ENCODE assay signal across 21 mouse cellular contexts in genomic region chr10:128578330-128578729, GRCm38 (mm10). TPM values are rescaled to one million over a fixed set of nuclear protein-coding genes. Genes with fewer than 3 reads are reported as not detected.
A peak's percentile ranks its signal among the peaks of the same experiment; 100 is the strongest.
DNase-seq lines count a peak whose midpoint lies in the region; ATAC-seq and TF ChIP-seq lines count a peak whose summit lies in the region.
"Had no signal": no experiment of that assay in that cellular context is flagged by ENCODE, and none has a peak within 500 bp of the region (broad histone marks: within the 10 kb centered on the region; RNA-seq: fewer than 3 reads in every experiment).

No protein-coding gene starts in this region.

- 68% methylated on average over 11 of the region's 11 CpGs for WGBS in intestine, embryonic 15.5 days
- 69% methylated on average over 11 of the region's 11 CpGs for WGBS in intestine, embryonic 16.5 days
- WGBS in bone marrow, adult 2 months: 55% methylated on average over 11 of the region's 11 CpGs
- 66% methylated on average over 11 of the region's 11 CpGs for WGBS in macrophage (ENCODE audit: missing documents)
- 80% methylated on average over 11 of the region's 11 CpGs for WGBS in hindbrain, postnatal 0 days
- 78% methylated on average over 11 of the region's 11 CpGs for WGBS in forebrain, embryonic 14.5 days

- H3K36me3 ChIP-seq in intestine, embryonic 15.5 days: peaks cover 13% of the 10 kb centered on the region; the same call in 1 of the 2 replicates
- H3K36me3 ChIP-seq in intestine, embryonic 16.5 days (ENCODE audit: control insufficient read depth, insufficient read depth, low read length): peaks cover 18% of the 10 kb centered on the region; the same call in 1 of the 2 replicates
- H3K36me3 ChIP-seq in macrophage (ENCODE audit: inconsistent target): no peaks in the 10 kb centered on the region
- no peaks in the 10 kb centered on the region for H3K36me3 ChIP-seq in hindbrain, postnatal 0 days (ENCODE audit: insufficient read depth, low read length)
- no peaks in the 10 kb centered on the region for H3K36me3 ChIP-seq in forebrain, embryonic 14.5 days (ENCODE audit: control insufficient read depth, insufficient read depth, low read length)
- H3K36me3 ChIP-seq: forebrain, embryonic 12.5 days; midbrain, embryonic 13.5 days; neural tube, embryonic 12.5 days had no signal

- peak; percentile 44 for DNase-seq in CD4-positive, CD25-positive, alpha-beta regulatory T cell, adult 2 months (ENCODE audit: low read depth, low spot score)
- no peak for DNase-seq in hindbrain, postnatal 0 days (ENCODE audit: low spot score)
- no peak for DNase-seq in adrenal gland, adult 2 months
- DNase-seq in forebrain, embryonic 14.5 days (ENCODE audit: low spot score): no peak
- DNase-seq: cerebellum, adult 8-10 months; gastrocnemius, postnatal 10 days; heart, adult 18-20 months; kidney, adult 8-10 months; lung, adult 2 months; lung, postnatal 36 days; right cerebral cortex, postnatal 4 days had no signal

- no peak overlapping the region for H3K4me2 ChIP-seq in intestine, embryonic 15.5 days (replicated peaks)
- no peak overlapping the region for H3K4me2 ChIP-seq in intestine, embryonic 16.5 days (ENCODE audit: low read depth, low read length)
- no peak overlapping the region for H3K4me2 ChIP-seq in hindbrain, postnatal 0 days (ENCODE audit: low read depth, low read length)
- H3K4me2 ChIP-seq in forebrain, embryonic 14.5 days (ENCODE audit: low read length): no peak overlapping the region
- H3K4me2 ChIP-seq: forebrain, embryonic 12.5 days; heart, embryonic 13.5 days; hindbrain, embryonic 14.5 days; midbrain, embryonic 13.5 days; neural tube, embryonic 12.5 days had no signal

- 0 out of 2 replicates have a peak overlapping the region, but pooled peaks have one; percentile 13 for H3K27ac ChIP-seq in intestine, embryonic 15.5 days
- no peak overlapping the region for H3K27ac ChIP-seq in intestine, embryonic 16.5 days (ENCODE audit: low read length)
- no peak overlapping the region for H3K27ac ChIP-seq in bone marrow, adult 2 months (ENCODE audit: control insufficient read depth, insufficient read depth, low read depth, low read length, poor library complexity)
- H3K27ac ChIP-seq in macrophage: no peak overlapping the region
- no peak overlapping the region for H3K27ac ChIP-seq in hindbrain, postnatal 0 days
- H3K27ac ChIP-seq in forebrain, embryonic 14.5 days (ENCODE audit: low read depth, low read length): no peak overlapping the region
- H3K27ac ChIP-seq: forebrain, embryonic 12.5 days; heart, embryonic 13.5 days; hindbrain, embryonic 14.5 days; midbrain, embryonic 13.5 days; neural tube, embryonic 12.5 days had no signal

- H3K79me2 ChIP-seq in macrophage (ENCODE audit: inconsistent target): no peaks in the 10 kb centered on the region

- TF ChIP-seq POLR2A in bone marrow, adult 2 months (IDR thresholded peaks at IDR 0.05; ENCODE audit: borderline replicate concordance, control insufficient read depth, low read depth, low read length): no peak

- ATAC-seq in intestine, embryonic 15.5 days: no peak
- no peak for ATAC-seq in intestine, embryonic 16.5 days
- no peak for ATAC-seq in hindbrain, postnatal 0 days
- ATAC-seq in forebrain, embryonic 14.5 days: no peak
- ATAC-seq: midbrain, embryonic 13.5 days; Patski had no signal

- H3K4me1 ChIP-seq in intestine, embryonic 15.5 days (replicated peaks): peaks cover 5% of the 10 kb centered on the region
- peaks cover 13% of the 10 kb centered on the region; the same call in 1 of the 2 replicates for H3K4me1 ChIP-seq in intestine, embryonic 16.5 days (ENCODE audit: control insufficient read depth, insufficient read depth, low read length)
- no peaks in the 10 kb centered on the region for H3K4me1 ChIP-seq in bone marrow, adult 2 months (ENCODE audit: control insufficient read depth, insufficient read depth, low read length)
- H3K4me1 ChIP-seq in hindbrain, postnatal 0 days (ENCODE audit: insufficient read depth, low read length): no peaks in the 10 kb centered on the region
- H3K4me1 ChIP-seq in forebrain, embryonic 14.5 days (ENCODE audit: control insufficient read depth, insufficient read depth, low read length): no peaks in the 10 kb centered on the region
- H3K4me1 ChIP-seq: forebrain, embryonic 12.5 days; midbrain, embryonic 13.5 days; neural tube, embryonic 12.5 days had no signal

- no peak overlapping the region for H3K4me3 ChIP-seq in intestine, embryonic 15.5 days (replicated peaks)
- H3K4me3 ChIP-seq in intestine, embryonic 16.5 days (ENCODE audit: low read length): no peak overlapping the region
- peak overlapping the region; percentile 49 for H3K4me3 ChIP-seq in bone marrow, adult 2 months (replicated peaks; ENCODE audit: control insufficient read depth, low read depth, low read length)
- peak overlapping the region; percentile 30 for H3K4me3 ChIP-seq in macrophage (ENCODE audit: inconsistent target)
- no peak overlapping the region for H3K4me3 ChIP-seq in hindbrain, postnatal 0 days (ENCODE audit: low read length)
- no peak overlapping the region for H3K4me3 ChIP-seq in forebrain, embryonic 14.5 days (ENCODE audit: low read depth, low read length)
- H3K4me3 ChIP-seq: forebrain, embryonic 12.5 days; heart, embryonic 13.5 days; midbrain, embryonic 13.5 days; neural tube, embryonic 12.5 days had no signal

- no peak for TF ChIP-seq CTCF in bone marrow, adult 2 months (IDR thresholded peaks at IDR 0.05; ENCODE audit: control insufficient read depth, insufficient read depth, low read length)
- no peak for TF ChIP-seq CTCF in hindbrain, postnatal 0 days (IDR thresholded peaks at IDR 0.05; ENCODE audit: low read depth)

- no peak overlapping the region for H3K9ac ChIP-seq in intestine, embryonic 15.5 days
- no peak overlapping the region for H3K9ac ChIP-seq in intestine, embryonic 16.5 days (ENCODE audit: low read depth, low read length)
- H3K9ac ChIP-seq in hindbrain, postnatal 0 days (replicated peaks; ENCODE audit: low read length): no peak overlapping the region
- no peak overlapping the region for H3K9ac ChIP-seq in forebrain, embryonic 14.5 days (ENCODE audit: low read length)
- H3K9ac ChIP-seq: forebrain, embryonic 12.5 days; heart, embryonic 13.5 days; hindbrain, embryonic 14.5 days; midbrain, embryonic 13.5 days; neural tube, embryonic 12.5 days had no signal

- no peaks in the 10 kb centered on the region for H3K27me3 ChIP-seq in intestine, embryonic 15.5 days (replicated peaks)
- no peaks in the 10 kb centered on the region for H3K27me3 ChIP-seq in intestine, embryonic 16.5 days (replicated peaks; ENCODE audit: control insufficient read depth, insufficient read depth, low read length)
- H3K27me3 ChIP-seq in hindbrain, postnatal 0 days (ENCODE audit: insufficient read depth, low read length): 0 out of 2 replicates have a peak, but pooled peaks cover under 1% of the 10 kb centered on the region
- no peaks in the 10 kb centered on the region for H3K27me3 ChIP-seq in forebrain, embryonic 14.5 days (replicated peaks; ENCODE audit: control insufficient read depth, insufficient read depth, low read length)
- H3K27me3 ChIP-seq: heart, embryonic 13.5 days; midbrain, embryonic 13.5 days; neural tube, embryonic 12.5 days; Patski had no signal

- no peaks in the 10 kb centered on the region for H3K9me3 ChIP-seq in intestine, embryonic 15.5 days
- no peaks in the 10 kb centered on the region for H3K9me3 ChIP-seq in intestine, embryonic 16.5 days (ENCODE audit: control insufficient read depth, low read length)
- no peaks in the 10 kb centered on the region for H3K9me3 ChIP-seq in hindbrain, postnatal 0 days (ENCODE audit: low read length)
- no peaks in the 10 kb centered on the region for H3K9me3 ChIP-seq in forebrain, embryonic 14.5 days (replicated peaks; ENCODE audit: control insufficient read depth, low read length)
- H3K9me3 ChIP-seq: forebrain, embryonic 12.5 days; heart, embryonic 13.5 days; midbrain, embryonic 13.5 days; neural tube, embryonic 12.5 days had no signal

RNA-seq across cellular contexts. Expression of gene Erbb3, which starts 11.1 kb away (rescaled TPM):
- 30.5 and 31.5 TPM in 2 replicates for polyA plus RNA-seq in intestine, embryonic 15.5 days (2015; fragmentation: Nextera tagmentation; extraction: Ambion mirVana)
- 29.6 and 34.9 TPM in 2 replicates for polyA plus RNA-seq in intestine, embryonic 16.5 days (2015; fragmentation: Nextera tagmentation; extraction: Ambion mirVana)
- 0.59 and 0.75 TPM in 2 replicates for polyA plus RNA-seq in bone marrow, adult 2 months (2011; ENCODE audit: insufficient read depth, insufficient read length, low replicate concordance, missing spikeins)
- 1 to 10 TPM in 14 of 26 experiments, under 1 TPM in 12; 0.24 to 2.8 (median 1.2) TPM for total RNA-seq in macrophage (2018; cell fraction: chromatin; rRNA removed)
- total RNA-seq in macrophage (2018; cell fraction: cytosol; rRNA removed): 1 to 10 TPM in 24 of 26 experiments, under 1 TPM in 2; 0.57 to 3.3 (median 2.2) TPM
- total RNA-seq in macrophage (2018; cell fraction: nucleus; rRNA removed): 1 to 10 TPM in 20 of 26 experiments, under 1 TPM in 6; 0.79 to 4.0 (median 2.1) TPM
- 1.2 to 1.7 TPM (median 1.4 TPM) in 3 replicates for polyA plus RNA-seq in macrophage (2018)
- 1.3 and 1.7 TPM in 2 replicates for total RNA-seq in hindbrain, postnatal 0 days (2014; rRNA removed)
- 0.64 and 0.65 TPM in 2 replicates for polyA plus RNA-seq in hindbrain, postnatal 0 days (2015; fragmentation: Nextera tagmentation; extraction: Ambion mirVana)
- 1 to 10 TPM; 2.3 to 3.8 TPM for total RNA-seq in adrenal gland, adult 2 months (2021)
- 1.1 and 1.3 TPM in 2 replicates for polyA plus RNA-seq in adrenal gland, adult 2 months (2012; rRNA removed)
- polyA plus RNA-seq in forebrain, embryonic 14.5 days (2014; fragmentation: Nextera tagmentation; extraction: Ambion mirVana): 0.17 and 0.40 TPM in 2 replicates

RNA-seq across cellular contexts. Expression of gene Pa2g4, which starts 12.5 kb away (rescaled TPM):
- polyA plus RNA-seq in intestine, embryonic 15.5 days (2015; fragmentation: Nextera tagmentation; extraction: Ambion mirVana): 205 and 210 TPM in 2 replicates
- polyA plus RNA-seq in intestine, embryonic 16.5 days (2015; fragmentation: Nextera tagmentation; extraction: Ambion mirVana): 171 and 196 TPM in 2 replicates
- 80.3 and 116 TPM in 2 replicates for polyA plus RNA-seq in bone marrow, adult 2 months (2011; ENCODE audit: insufficient read depth, insufficient read length, low replicate concordance, missing spikeins)
- 10 to 100 TPM in 19 of 26 experiments, 1 to 10 TPM in 7; 3.8 to 38.8 (median 16.5) TPM for total RNA-seq in macrophage (2018; cell fraction: chromatin; rRNA removed)
- total RNA-seq in macrophage (2018; cell fraction: cytosol; rRNA removed): 10 to 100 TPM; 33.9 to 58.9 (median 46.3) TPM
- 10 to 100 TPM in 25 of 26 experiments, 1 to 10 TPM in 1; 9.8 to 65.5 (median 17.4) TPM for total RNA-seq in macrophage (2018; cell fraction: nucleus; rRNA removed)
- polyA plus RNA-seq in macrophage (2018): 45.8 to 148 TPM (median 116 TPM) in 3 replicates
- 48.0 and 61.2 TPM in 2 replicates for total RNA-seq in hindbrain, postnatal 0 days (2014; rRNA removed)
- 114 and 117 TPM in 2 replicates for polyA plus RNA-seq in hindbrain, postnatal 0 days (2015; fragmentation: Nextera tagmentation; extraction: Ambion mirVana)
- total RNA-seq in adrenal gland, adult 2 months (2021): 10 to 100 TPM; 79.7 to 88.2 TPM
- polyA plus RNA-seq in adrenal gland, adult 2 months (2012; rRNA removed): 6.4 and 8.6 TPM in 2 replicates
- polyA plus RNA-seq in forebrain, embryonic 14.5 days (2014; fragmentation: Nextera tagmentation; extraction: Ambion mirVana): 177 and 187 TPM in 2 replicates

RNA-seq across cellular contexts. Expression of gene Rpl41, which starts 29.2 kb away (rescaled TPM):
- polyA plus RNA-seq in intestine, embryonic 15.5 days (2015; fragmentation: Nextera tagmentation; extraction: Ambion mirVana): 3,667 and 3,915 TPM in 2 replicates
- polyA plus RNA-seq in intestine, embryonic 16.5 days (2015; fragmentation: Nextera tagmentation; extraction: Ambion mirVana): 3,191 and 3,364 TPM in 2 replicates
- polyA plus RNA-seq in bone marrow, adult 2 months (2011; ENCODE audit: insufficient read depth, insufficient read length, low replicate concordance, missing spikeins): 2,208 and 2,695 TPM in 2 replicates
- 100 to 1,000 TPM in 19 of 26 experiments, 10 to 100 TPM in 7; 49.0 to 397 (median 132) TPM for total RNA-seq in macrophage (2018; cell fraction: chromatin; rRNA removed)
- total RNA-seq in macrophage (2018; cell fraction: cytosol; rRNA removed): 1,000 to 10,000 TPM; 2,339 to 5,146 (median 3,315) TPM
- total RNA-seq in macrophage (2018; cell fraction: nucleus; rRNA removed): 100 to 1,000 TPM; 236 to 704 (median 486) TPM
- polyA plus RNA-seq in macrophage (2018): 1,107 to 2,183 TPM (median 2,047 TPM) in 3 replicates
- 412 and 501 TPM in 2 replicates for total RNA-seq in hindbrain, postnatal 0 days (2014; rRNA removed)
- 2,609 and 2,618 TPM in 2 replicates for polyA plus RNA-seq in hindbrain, postnatal 0 days (2015; fragmentation: Nextera tagmentation; extraction: Ambion mirVana)
- 1,000 to 10,000 TPM; 3,028 to 3,144 TPM for total RNA-seq in adrenal gland, adult 2 months (2021)
- polyA plus RNA-seq in adrenal gland, adult 2 months (2012; rRNA removed): 1,154 and 1,178 TPM in 2 replicates
- polyA plus RNA-seq in forebrain, embryonic 14.5 days (2014; fragmentation: Nextera tagmentation; extraction: Ambion mirVana): 2,276 and 3,259 TPM in 2 replicates

RNA-seq across cellular contexts. Expression of gene Zc3h10, which starts 30.8 kb away (rescaled TPM):
- polyA plus RNA-seq in intestine, embryonic 15.5 days (2015; fragmentation: Nextera tagmentation; extraction: Ambion mirVana): 14.5 and 15.2 TPM in 2 replicates
- 13.3 and 13.6 TPM in 2 replicates for polyA plus RNA-seq in intestine, embryonic 16.5 days (2015; fragmentation: Nextera tagmentation; extraction: Ambion mirVana)
- 7.0 and 9.8 TPM in 2 replicates for polyA plus RNA-seq in bone marrow, adult 2 months (2011; ENCODE audit: insufficient read depth, insufficient read length, low replicate concordance, missing spikeins)
- 10 to 100 TPM in 13 of 26 experiments, 1 to 10 TPM in 13; 4.7 to 15.2 (median 10.2) TPM for total RNA-seq in macrophage (2018; cell fraction: chromatin; rRNA removed)
- 10 to 100 TPM in 8 of 26 experiments, 1 to 10 TPM in 18; 6.1 to 12.6 (median 8.9) TPM for total RNA-seq in macrophage (2018; cell fraction: cytosol; rRNA removed)
- 10 to 100 TPM in 21 of 26 experiments, 1 to 10 TPM in 5; 7.0 to 15.7 (median 11.5) TPM for total RNA-seq in macrophage (2018; cell fraction: nucleus; rRNA removed)
- polyA plus RNA-seq in macrophage (2018): 6.7 to 13.0 TPM (median 9.6 TPM) in 3 replicates
- 19.3 and 19.4 TPM in 2 replicates for total RNA-seq in hindbrain, postnatal 0 days (2014; rRNA removed)
- polyA plus RNA-seq in hindbrain, postnatal 0 days (2015; fragmentation: Nextera tagmentation; extraction: Ambion mirVana): 12.5 and 13.8 TPM in 2 replicates
- 10 to 100 TPM; 11.7 to 12.3 TPM for total RNA-seq in adrenal gland, adult 2 months (2021)
- 16.0 and 16.3 TPM in 2 replicates for polyA plus RNA-seq in adrenal gland, adult 2 months (2012; rRNA removed)
- polyA plus RNA-seq in forebrain, embryonic 14.5 days (2014; fragmentation: Nextera tagmentation; extraction: Ambion mirVana): 16.2 and 18.2 TPM in 2 replicates

RNA-seq across cellular contexts. Expression of gene Rps26, which starts 48.2 kb away (rescaled TPM):
- 693 and 768 TPM in 2 replicates for polyA plus RNA-seq in intestine, embryonic 15.5 days (2015; fragmentation: Nextera tagmentation; extraction: Ambion mirVana)
- 580 and 624 TPM in 2 replicates for polyA plus RNA-seq in intestine, embryonic 16.5 days (2015; fragmentation: Nextera tagmentation; extraction: Ambion mirVana)
- polyA plus RNA-seq in bone marrow, adult 2 months (2011; ENCODE audit: insufficient read depth, insufficient read length, low replicate concordance, missing spikeins): 1,015 and 1,193 TPM in 2 replicates
- total RNA-seq in macrophage (2018; cell fraction: chromatin; rRNA removed): 100 to 1,000 TPM in 1 of 26 experiments, 10 to 100 TPM in 24, 1 to 10 TPM in 1; 8.1 to 159 (median 21.8) TPM
- total RNA-seq in macrophage (2018; cell fraction: cytosol; rRNA removed): 100 to 1,000 TPM; 378 to 898 (median 580) TPM
- total RNA-seq in macrophage (2018; cell fraction: nucleus; rRNA removed): 10 to 100 TPM; 22.5 to 89.6 (median 51.2) TPM
- 865 to 1,089 TPM (median 951 TPM) in 3 replicates for polyA plus RNA-seq in macrophage (2018)
- total RNA-seq in hindbrain, postnatal 0 days (2014; rRNA removed): 1,199 and 1,407 TPM in 2 replicates
- polyA plus RNA-seq in hindbrain, postnatal 0 days (2015; fragmentation: Nextera tagmentation; extraction: Ambion mirVana): 399 and 422 TPM in 2 replicates
- 100 to 1,000 TPM; 715 to 972 TPM for total RNA-seq in adrenal gland, adult 2 months (2021)
- polyA plus RNA-seq in adrenal gland, adult 2 months (2012; rRNA removed): 581 and 897 TPM in 2 replicates
- 522 and 721 TPM in 2 replicates for polyA plus RNA-seq in forebrain, embryonic 14.5 days (2014; fragmentation: Nextera tagmentation; extraction: Ambion mirVana)

Comparison
In these comparisons a context has a peak if more than half of its experiments do, and no peak if none do; other contexts are left out.
1. H3K4me3 ChIP-seq: peak in bone marrow, adult 2 months (single experiment) and macrophage (single experiment); none in intestine, embryonic 15.5 days (single experiment), intestine, embryonic 16.5 days (single experiment), hindbrain, postnatal 0 days (single experiment) and forebrain, embryonic 14.5 days (single experiment).
2. RNA of gene Erbb3, which starts 11.1 kb away (polyA plus RNA-seq): 30.5 to 31.5 TPM in intestine, embryonic 15.5 days and 29.6 to 34.9 TPM in intestine, embryonic 16.5 days; 1.1 to 1.3 TPM in adrenal gland, adult 2 months, 1.2 to 1.7 TPM in macrophage, 0.59 to 0.75 TPM in bone marrow, adult 2 months, 0.64 to 0.65 TPM in hindbrain, postnatal 0 days and 0.17 to 0.40 TPM in forebrain, embryonic 14.5 days; every median in the first group is over 10 times any median in the second.